Mouse (Mus musculus) limb, embryonic 12.5 days (tissue): Measurements from ENCODE around the gene Bbx. TPM values are rescaled to one million over a fixed set of nuclear protein-coding genes. Genes with fewer than 3 reads are reported as not detected.
A peak's percentile ranks its signal among the peaks of the same experiment; 100 is the strongest.

Experiments used
- ATAC-seq: fragments of 200-750 bp; cut with Nextera tagmentation; 2 replicates; pipeline ENCODE4 v1.8.0; 2017; ENCODE audit warnings: low read depth, moderate TSS enrichment; ENCODE audit not compliant: insufficient number of reproducible peaks, insufficient read depth, low FRiP score, low TSS enrichment
- H3K27ac ChIP-seq: fragments of 300-500 bp; sonication (generic); 2 replicates; pipeline ENCODE4 v1.5.1; 2016; ENCODE audit warnings: mild to moderate bottlenecking, moderate library complexity
- H3K27me3 ChIP-seq: fragments of 300-500 bp; sonication (generic); 2 replicates; pipeline ENCODE4 v1.6.1; 2016; ENCODE audit warnings: mild to moderate bottlenecking, moderate library complexity
- H3K36me3 ChIP-seq: fragments of 300-500 bp; sonication (generic); 2 replicates; pipeline ENCODE4 v1.6.1; 2016; ENCODE audit warnings: mild to moderate bottlenecking, moderate library complexity
- H3K4me1 ChIP-seq: fragments of 300-500 bp; sonication (generic); replicated peaks from 2 replicates; pipeline ENCODE4 v1.6.1; 2016
- H3K4me2 ChIP-seq: fragments of 300-500 bp; sonication (generic); 2 replicates; pipeline ENCODE4 v1.6.1; 2016; ENCODE audit warnings: mild to moderate bottlenecking, moderate library complexity
- H3K4me3 ChIP-seq: fragments of 300-500 bp; sonication (generic); replicated peaks from 2 replicates; pipeline ENCODE4 v1.5.1; 2016; ENCODE audit warnings: mild to moderate bottlenecking
- H3K9ac ChIP-seq: fragments of 300-500 bp; sonication (generic); replicated peaks from 2 replicates; pipeline ENCODE4 v1.6.1; 2016; ENCODE audit warnings: mild to moderate bottlenecking, moderate library complexity
- H3K9me3 ChIP-seq: fragments of 300-500 bp; sonication (generic); 2 replicates; pipeline ENCODE4 v1.6.1; 2016; ENCODE audit warnings: mild to moderate bottlenecking, moderate library complexity
- WGBS: fragments of 180-500 bp; shearing (Covaris S2); methylation state at CpG from one replicate; pipeline ENCODE4 v1.1.7; 2016; 5-methylcytosine and 5-hydroxymethylcytosine counted together
- polyA plus RNA-seq: library from polyadenylated mRNA; unstranded; fragments of >200 nt; fragmentation: Nextera tagmentation; extraction: Ambion mirVana; gene quantifications from 2 replicates; pipeline ENCODE4 v1.2.1, GENCODE M21; 2016

Gene Bbx
- polyA plus RNA-seq, 1 experiment from 2014 or later, result 46.6 TPM

GRCm38 (mm10) chr16:50437788-50438187 lies 5.6 kb upstream of the Bbx start:
- Histone ChIP-seq H3K4me2 (no peak overlapping the region), H3K9ac (no peak overlapping the region), H3K27ac (no peak overlapping the region), H3K36me3 (no peaks in the 10 kb centered on the region), H3K9me3 (no peaks in the 10 kb centered on the region), H3K4me1 (0 out of 2 replicates have a peak, but pooled peaks cover under 1% of the 10 kb centered on the region), H3K27me3 (no peaks in the 10 kb centered on the region), H3K4me3 (no peak overlapping the region)
- ATAC-seq, result no peak
- 86% methylated on average over 15 of the region's 15 CpGs for WGBS

- H3K4me1 ChIP-seq, result 0 out of 2 replicates have a peak, but pooled peaks cover 4% of the 10 kb centered on the region
- no peaks in the 10 kb centered on the region for H3K27me3 ChIP-seq
- no peak overlapping the region for H3K27ac ChIP-seq
- no peaks in the 10 kb centered on the region for H3K9me3 ChIP-seq
- H3K4me2 ChIP-seq, result no peak overlapping the region
- no peaks in the 10 kb centered on the region for H3K36me3 ChIP-seq
- no peak; the same call in 1 of the 2 replicates for ATAC-seq
- H3K9ac ChIP-seq, result no peak overlapping the region
- no peak overlapping the region for H3K4me3 ChIP-seq
- 22% methylated on average over 2 of the region's 2 CpGs for WGBS
Observed at GRCm38 (mm10) chr16:50437331-50437730, 5.1 kb upstream of the Bbx start.

GRCm38 (mm10) chr16:50431011-50431981 lies 894 bp downstream of the Bbx start:
- WGBS, result 1% methylated on average over 71 of the region's 72 CpGs
- no peaks in the 10 kb centered on the region for H3K9me3 ChIP-seq
- ATAC-seq, result peak; percentile 57

DNA sequence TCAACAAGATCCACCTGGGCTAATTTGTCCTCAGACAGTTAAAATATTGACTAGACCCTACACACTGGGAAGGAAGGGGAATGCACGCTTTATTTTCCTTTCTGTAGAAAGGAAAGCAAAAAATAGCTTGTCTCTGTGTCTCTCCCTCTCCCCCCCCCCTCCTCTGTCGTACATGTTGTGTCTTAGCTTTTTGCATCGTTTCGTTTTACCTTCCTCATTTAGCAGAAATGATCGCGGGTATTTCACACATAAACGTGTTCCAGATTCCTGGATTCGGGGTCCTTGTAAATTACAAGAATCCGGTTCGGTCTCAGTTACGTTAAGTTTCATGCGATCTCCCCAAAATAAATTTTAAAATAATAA lies 1.7 kb downstream of the Bbx start:
- Histone ChIP-seq H3K36me3 (no peaks in the 10 kb centered on the region), H3K4me1 (peaks cover 9% of the 10 kb centered on the region; the same call in 1 of the 2 replicates), H3K4me3 (peak overlapping the region; percentile 92), H3K4me2 (peak overlapping the region; percentile 100), H3K27me3 (no peaks in the 10 kb centered on the region), H3K27ac (peak overlapping the region; percentile 100; the same call in 1 of the 2 replicates), H3K9me3 (no peaks in the 10 kb centered on the region), H3K9ac (peak overlapping the region; percentile 92)
- ATAC-seq, result no peak
- under 1% methylated on average over 12 of the region's 12 CpGs for WGBS

More at GRCm38 (mm10) chr16:50431011-50431981, 894 bp downstream of the Bbx start:
- Histone ChIP-seq H3K4me1 (peaks cover 9% of the 10 kb centered on the region; the same call in 1 of the 2 replicates), H3K36me3 (no peaks in the 10 kb centered on the region), H3K27ac (peak overlapping the region; percentile 100), H3K4me3 (peak overlapping the region; percentile 92), H3K4me2 (peak overlapping the region; percentile 100), H3K27me3 (no peaks in the 10 kb centered on the region), H3K9ac (peak overlapping the region; percentile 92)

- peak overlapping the region; percentile 92 for H3K4me3 ChIP-seq
- H3K4me1 ChIP-seq, result peaks cover 9% of the 10 kb centered on the region; the same call in 1 of the 2 replicates
- H3K9ac ChIP-seq, result peak overlapping the region; percentile 92
- H3K36me3 ChIP-seq, result no peaks in the 10 kb centered on the region
- H3K4me2 ChIP-seq, result peak overlapping the region; percentile 100
- no peaks in the 10 kb centered on the region for H3K9me3 ChIP-seq
- WGBS, result under 1% methylated on average over 57 of the region's 69 CpGs
- no peaks in the 10 kb centered on the region for H3K27me3 ChIP-seq
- no peak for ATAC-seq
- peak overlapping the region; percentile 66; the same call in 1 of the 2 replicates for H3K27ac ChIP-seq
Observed at GRCm38 (mm10) chr16:50429692-50430514, 2.3 kb downstream of the Bbx start.

DNA sequence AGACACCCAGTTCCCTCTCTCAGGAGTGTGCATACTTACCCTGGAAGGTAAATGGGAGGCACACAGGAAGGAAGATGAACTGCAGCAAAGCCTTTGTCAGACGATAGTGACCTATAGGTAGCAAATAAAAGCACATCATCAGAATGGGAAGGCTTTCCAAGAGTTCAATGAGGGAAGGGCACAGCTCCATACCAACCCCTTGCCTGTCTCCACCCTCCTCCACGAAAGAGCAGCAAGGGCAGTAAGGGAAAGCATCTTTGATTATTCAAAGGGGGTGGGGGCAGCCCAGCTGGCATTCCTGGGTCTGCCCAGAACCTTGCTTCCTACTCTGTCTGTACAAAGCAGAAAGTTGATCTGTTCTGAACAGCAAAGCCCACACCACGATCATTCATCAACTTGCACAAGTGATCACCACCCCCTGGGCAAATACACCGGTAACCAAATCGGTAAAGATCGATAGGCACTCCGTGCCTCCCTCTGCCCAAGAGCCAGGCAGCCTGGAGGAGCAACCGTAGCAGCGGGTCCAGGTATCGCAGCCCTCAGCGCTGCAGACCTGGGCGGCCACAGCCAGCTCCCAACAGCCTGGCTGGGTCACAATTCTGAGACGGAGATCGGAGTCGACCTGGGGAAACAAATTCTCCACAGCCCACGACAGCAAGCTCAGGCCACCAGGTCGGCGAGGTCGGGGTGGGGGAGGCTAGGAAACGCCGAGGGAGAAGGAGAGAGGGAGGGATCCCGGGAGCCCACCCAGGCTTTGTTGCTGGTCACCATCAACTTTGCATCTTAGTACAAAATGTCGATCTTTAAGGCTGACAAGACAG lies 3.1 kb downstream of the Bbx start:
- H3K9ac ChIP-seq, result peak overlapping the region; percentile 92
- H3K27ac ChIP-seq, result no peak overlapping the region
- peak overlapping the region; percentile 100 for H3K4me2 ChIP-seq
- H3K27me3 ChIP-seq, result no peaks in the 10 kb centered on the region
- H3K4me3 ChIP-seq, result peak overlapping the region; percentile 92
- ATAC-seq, result no peak
- no peaks in the 10 kb centered on the region; the same call in 1 of the 2 replicates for H3K36me3 ChIP-seq
- WGBS, result 3% methylated on average over 23 of the region's 23 CpGs
- no peaks in the 10 kb centered on the region for H3K9me3 ChIP-seq
- H3K4me1 ChIP-seq, result peaks cover 9% of the 10 kb centered on the region; the same call in 1 of the 2 replicates

DNA sequence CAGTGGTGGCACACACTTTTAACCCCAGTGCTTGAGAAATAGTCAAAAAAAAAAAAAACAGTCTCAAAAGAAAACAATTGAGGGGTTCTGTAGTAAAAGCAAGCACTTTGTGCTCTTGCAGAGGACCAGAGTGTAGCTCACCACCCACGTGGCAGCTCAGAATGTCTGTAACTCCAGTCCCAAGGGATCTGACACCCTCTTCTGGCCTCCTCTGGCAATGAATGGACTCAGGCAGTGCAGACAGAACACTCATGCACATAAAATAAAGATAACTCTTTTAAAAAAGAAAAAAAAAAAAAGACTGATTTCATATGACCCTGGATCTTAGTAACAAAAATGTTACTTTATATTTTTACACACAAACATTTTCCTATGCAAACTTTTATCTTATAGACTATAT lies 12.1 kb downstream of the Bbx start:
- ATAC-seq, result no peak
- H3K36me3 ChIP-seq, result peaks cover 4% of the 10 kb centered on the region; the same call in 1 of the 2 replicates
- H3K27ac ChIP-seq, result no peak overlapping the region
- H3K4me3 ChIP-seq, result no peak overlapping the region
- H3K4me2 ChIP-seq, result no peak overlapping the region
- peaks cover 7% of the 10 kb centered on the region for H3K4me1 ChIP-seq
- no peaks in the 10 kb centered on the region for H3K27me3 ChIP-seq
- H3K9me3 ChIP-seq, result no peaks in the 10 kb centered on the region
- no peak overlapping the region for H3K9ac ChIP-seq
- 11% methylated on average over 1 of the region's 1 CpGs for WGBS

DNA sequence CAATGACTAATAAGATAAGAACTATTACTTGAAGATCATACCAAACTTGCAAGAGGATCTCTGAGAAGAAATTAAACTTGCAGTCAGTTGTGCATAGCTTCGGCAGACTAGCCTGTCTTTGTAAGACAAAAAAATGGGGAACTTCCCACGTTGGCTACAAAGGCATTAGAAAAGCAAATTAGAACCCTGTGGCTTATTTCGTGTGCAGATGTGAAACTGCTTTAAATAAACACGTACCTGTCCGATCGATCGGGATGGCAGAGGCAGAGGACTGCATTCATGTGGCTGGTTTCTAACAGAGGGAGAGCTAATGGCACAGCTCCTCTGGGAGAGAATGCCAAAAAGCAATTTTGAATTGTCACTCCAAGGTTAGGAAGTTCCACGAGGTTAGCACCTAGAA lies 16.8 kb downstream of the Bbx start:
- no peak for ATAC-seq
- WGBS, result 82% methylated on average over 8 of the region's 8 CpGs
- no peak overlapping the region for H3K4me3 ChIP-seq

GRCm38 (mm10) chr16:50402851-50403250 lies 29.3 kb downstream of the Bbx start:
- Histone ChIP-seq H3K4me3 (no peak overlapping the region), H3K27ac (no peak overlapping the region), H3K4me2 (no peak overlapping the region), H3K9ac (no peak overlapping the region), H3K27me3 (no peaks in the 10 kb centered on the region), H3K4me1 (no peaks in the 10 kb centered on the region), H3K36me3 (peaks cover 10% of the 10 kb centered on the region; the same call in 1 of the 2 replicates), H3K9me3 (no peaks in the 10 kb centered on the region)
- ATAC-seq, result no peak
- WGBS, result 89% methylated on average over 5 of the region's 5 CpGs

More for the DNA sequence above, 16.8 kb downstream of the Bbx start:
- Histone ChIP-seq H3K36me3 (peaks cover 11% of the 10 kb centered on the region; the same call in 1 of the 2 replicates), H3K9me3 (no peaks in the 10 kb centered on the region), H3K27me3 (no peaks in the 10 kb centered on the region), H3K4me2 (no peak overlapping the region), H3K9ac (no peak overlapping the region), H3K4me1 (peaks cover 7% of the 10 kb centered on the region), H3K27ac (no peak overlapping the region)

DNA sequence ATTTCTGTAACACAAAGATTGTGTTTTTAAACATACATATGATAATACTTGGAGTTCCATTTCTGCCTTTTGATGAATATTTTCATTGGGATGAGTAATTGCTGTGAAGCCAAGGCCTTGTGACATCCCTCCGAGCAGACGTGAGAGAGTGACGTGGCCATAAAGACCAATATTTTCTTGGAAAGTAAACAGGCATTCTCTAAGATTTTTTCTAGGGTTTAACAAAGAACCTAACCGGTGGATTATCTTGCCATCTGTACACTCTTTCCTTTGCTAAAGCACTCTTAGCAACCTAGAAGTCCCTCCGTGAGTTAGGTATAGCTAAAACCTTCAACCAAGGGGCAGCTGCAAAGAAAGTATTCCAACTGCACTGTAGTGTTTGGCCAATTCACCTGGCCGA lies 32.4 kb downstream of the Bbx start:
- peaks cover 10% of the 10 kb centered on the region; the same call in 1 of the 2 replicates for H3K36me3 ChIP-seq
- 93% methylated on average over 6 of the region's 6 CpGs for WGBS

More for the DNA sequence above, 32.4 kb downstream of the Bbx start:
- no peaks in the 10 kb centered on the region for H3K4me1 ChIP-seq
- ATAC-seq, result no peak
- H3K9me3 ChIP-seq, result no peaks in the 10 kb centered on the region
- no peak overlapping the region for H3K27ac ChIP-seq
- H3K4me3 ChIP-seq, result no peak overlapping the region
- no peaks in the 10 kb centered on the region for H3K27me3 ChIP-seq
- no peak overlapping the region for H3K4me2 ChIP-seq
- no peak overlapping the region for H3K9ac ChIP-seq
